Mouse (Mus musculus) lung, adult 10 weeks (tissue): Measurements from ENCODE around the gene Samd4b. TPM values are rescaled to one million over a fixed set of nuclear protein-coding genes. Genes with fewer than 3 reads are reported as not detected.

Experiments used
- polyA plus RNA-seq: library from polyadenylated mRNA; stranded (reverse); fragments of 350-450 nt; fragmentation: Illumina TruSeq; extraction: RNeasy Lipid Tissue Mini Kit (QIAGEN cat#74804); gene quantifications from one replicate; pipeline ENCODE4 v1.2.3, GENCODE M21; 2014; ENCODE audit warnings: low read depth, low replicate concordance; ENCODE audit not compliant: insufficient read depth

Samd4b gene
- 12.4 TPM for polyA plus RNA-seq

GRCm38 (mm10) chr7:28597642-28598446 lies at the start of gene Samd4b, which contains the start of gene Pak4:
TSS of gene Samd4b (minus strand) at chr7:28598144.
TSS of gene Pak4 (minus strand) at chr7:28598185.

GRCm38 (mm10) chr7:28631073-28631472 lies 33.1 kb upstream of the Samd4b start, which contains the start of gene Acp7:
TSS of gene Acp7 (minus strand) at chr7:28631332.

DNA sequence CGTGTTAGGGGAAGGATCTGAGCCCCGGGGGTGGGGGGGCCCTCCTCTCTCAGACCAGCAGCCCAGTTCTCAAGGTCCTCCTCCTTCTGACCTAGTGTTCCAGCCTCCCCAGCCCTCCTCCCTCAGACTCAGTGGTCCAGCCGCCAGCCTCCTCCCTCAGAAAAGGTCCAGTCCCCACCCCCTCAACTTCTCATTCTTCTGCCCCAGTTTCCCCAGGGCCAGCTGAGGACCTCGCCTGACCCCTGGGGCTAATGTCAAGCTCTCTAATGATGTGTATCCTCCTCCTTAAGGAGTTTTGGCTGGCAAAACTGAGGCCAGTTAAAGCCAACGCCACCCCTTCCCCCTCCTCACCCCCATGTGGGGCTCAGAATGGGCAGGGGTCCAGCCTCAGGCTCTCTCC lies 50.8 kb downstream of the Samd4b start, which contains the start of gene Nccrp1:
TSS of gene Nccrp1 (minus strand) at position 101 of the 400 bp plus-strand sequence.

DNA sequence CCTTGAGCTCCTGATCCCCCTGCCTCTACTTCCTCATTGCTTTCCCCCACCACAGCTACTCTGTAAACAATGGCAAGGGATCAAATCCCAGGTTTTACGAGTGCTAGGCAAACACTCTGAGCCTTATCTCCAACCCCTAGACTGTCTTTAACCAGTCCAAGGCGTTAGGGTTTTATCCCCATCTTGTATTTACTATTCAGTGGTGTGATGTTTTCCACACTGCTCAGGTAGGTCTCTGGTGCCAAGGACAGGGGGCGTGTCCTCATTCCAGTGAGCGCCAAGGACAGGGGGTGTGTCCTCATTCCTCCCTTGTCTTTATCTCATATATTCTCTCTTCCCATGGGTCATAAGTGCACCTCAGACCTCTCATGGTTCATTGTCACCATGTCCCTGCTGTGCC lies 57.4 kb downstream of the Samd4b start, which contains the start of gene Sycn:
TSS of gene Sycn (plus strand) at position 360 of the 400 bp plus-strand sequence.

GRCm38 (mm10) chr7:28522536-28522935 lies 75.4 kb downstream of the Samd4b start, which contains the start of gene Ifnl3:
TSS of gene Ifnl3 (plus strand) at chr7:28522836.

GRCm38 (mm10) chr7:28510405-28510974 lies 87.5 kb downstream of the Samd4b start, which contains the start of gene Ifnl2:
TSS of gene Ifnl2 (minus strand) at chr7:28510455.

DNA sequence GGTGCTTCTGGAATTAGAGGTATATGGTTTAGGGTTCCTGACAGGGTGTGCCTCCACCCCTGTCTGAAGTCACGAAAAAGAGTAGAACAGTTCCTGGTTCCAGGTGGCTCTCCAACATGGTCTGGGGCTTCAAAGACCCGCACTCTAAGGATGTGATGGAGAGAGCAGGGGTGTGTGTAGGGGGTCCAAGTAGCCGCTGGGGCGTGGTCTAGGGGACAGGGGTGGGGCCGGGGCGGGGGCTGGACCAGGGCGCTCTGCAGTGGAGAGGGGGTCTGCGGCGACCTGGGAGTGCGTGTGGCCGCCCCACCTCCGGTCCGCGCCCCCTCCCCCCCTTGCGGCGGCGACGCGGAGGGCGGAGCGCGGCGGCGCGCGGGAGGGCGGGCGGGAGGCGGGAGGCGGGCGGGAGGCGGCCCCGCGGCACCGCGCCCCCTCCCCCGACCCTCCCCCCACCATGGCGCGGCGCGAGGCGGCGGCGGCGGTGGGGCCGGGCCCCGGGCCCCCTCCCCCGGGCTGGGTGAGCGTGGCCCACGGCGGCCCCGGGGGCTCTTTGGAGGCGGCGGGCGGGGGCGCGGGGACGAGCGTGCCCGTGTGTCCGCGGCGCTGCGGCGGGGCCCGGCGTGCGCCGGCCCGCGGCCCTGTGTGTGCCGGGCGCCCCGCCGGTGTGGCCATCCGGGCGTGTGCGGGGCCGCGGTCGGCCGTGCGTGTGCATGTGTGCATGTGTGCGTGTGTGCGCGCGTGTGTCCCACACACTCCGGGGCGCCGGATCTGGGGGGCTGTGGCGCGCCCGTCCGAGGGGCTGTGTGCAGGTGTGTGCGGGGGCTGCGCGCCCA lies 146.2 kb downstream of the Samd4b start, which contains the start of gene Lrfn1:
TSS of gene Lrfn1 (plus strand) at position 450 of the 830 bp plus-strand sequence.

GRCm38 (mm10) chr7:28436932-28437570 lies 160.9 kb downstream of the Samd4b start, which contains the start of gene Gmfg:
TSS of gene Gmfg (plus strand) at chr7:28437447.

DNA sequence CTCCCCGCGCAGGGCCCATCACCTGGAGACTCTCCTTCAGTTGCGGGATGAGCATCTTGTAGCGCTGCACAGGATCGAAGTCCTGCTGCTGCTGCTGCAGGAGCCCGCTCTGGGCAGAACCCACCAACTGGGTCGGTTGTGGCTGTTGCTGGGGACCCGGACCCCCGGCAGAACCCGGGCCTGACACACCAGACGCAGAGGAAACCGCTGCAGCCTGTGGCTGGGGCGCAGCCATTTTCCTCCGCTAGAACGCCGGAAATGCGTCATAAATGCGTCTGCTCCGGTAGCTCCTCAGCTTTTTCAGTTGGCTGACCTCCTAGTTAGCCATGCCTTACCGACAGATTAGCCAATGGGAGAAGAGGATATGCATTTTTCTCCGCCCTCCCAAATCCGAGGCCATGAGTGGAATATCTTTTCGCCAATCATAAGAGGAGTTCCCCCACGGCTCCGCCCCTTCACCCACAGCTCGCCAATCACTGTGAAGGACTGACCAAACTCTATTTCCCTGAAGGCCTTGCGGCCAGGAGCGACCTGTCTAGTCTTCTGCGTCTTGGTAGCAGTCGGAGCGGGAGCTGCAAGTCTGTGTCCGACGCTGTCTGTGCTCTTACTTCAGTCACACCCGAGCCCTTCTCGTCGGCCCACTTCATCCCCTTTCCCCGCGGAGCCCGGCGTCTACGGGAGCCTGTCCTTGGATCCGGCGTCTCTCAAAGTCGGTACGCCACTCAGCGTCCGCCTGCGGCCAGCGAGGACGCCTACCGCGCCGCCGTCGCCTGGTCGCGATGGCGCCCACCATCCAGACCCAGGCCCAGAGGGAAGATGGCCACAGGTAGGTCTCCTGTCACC lies 205.3 kb downstream of the Samd4b start, which contains the start of the genes Med29 and Paf1:
TSS of gene Med29 (minus strand) at position 280 of the 843 bp plus-strand sequence.
TSS of gene Paf1 (plus strand) at position 523 of the 843 bp plus-strand sequence.

DNA sequence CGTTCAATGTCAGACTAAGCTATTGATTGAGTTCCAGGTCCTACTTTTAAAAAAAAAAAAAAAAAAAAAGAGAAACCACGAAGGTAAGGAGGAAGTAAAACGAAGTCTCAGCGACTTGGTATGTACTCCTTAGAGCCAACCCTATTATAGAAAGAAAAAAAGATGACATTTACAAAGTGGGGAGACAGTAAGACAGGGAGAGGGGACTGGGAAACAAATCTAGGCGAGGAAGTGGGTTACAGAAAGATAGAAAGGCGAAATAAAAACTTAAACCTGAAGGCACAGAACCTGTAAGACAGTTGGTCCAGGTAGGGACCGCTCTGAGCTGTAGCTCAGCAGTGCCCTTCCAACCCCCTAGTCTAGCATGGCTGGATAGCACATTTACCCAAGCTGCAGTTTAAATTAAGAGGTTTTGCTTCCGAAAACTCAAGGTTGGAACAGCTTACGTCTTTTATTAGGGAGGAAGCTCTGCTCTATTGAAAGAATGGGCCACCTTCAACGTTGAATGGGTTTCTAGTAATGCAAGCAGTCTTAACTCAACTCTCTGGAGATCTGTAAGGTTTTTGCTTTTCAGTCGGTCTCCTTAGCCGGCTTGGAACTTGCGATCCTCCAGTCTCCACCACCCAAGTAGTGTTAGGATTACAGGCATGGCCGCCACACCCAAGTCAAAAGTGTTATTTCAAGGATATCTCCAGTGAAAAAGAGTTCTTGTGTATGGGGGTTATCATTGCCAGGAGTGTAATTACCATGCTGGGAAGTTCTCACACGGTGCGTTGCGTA lies 217.5 kb downstream of the Samd4b start, which contains the start of gene Zfp36:
TSS of gene Zfp36 (minus strand) at position 17 of the 780 bp plus-strand sequence.

GRCm38 (mm10) chr7:28372251-28373108 lies 225.5 kb downstream of the Samd4b start, which contains the start of gene Plekhg2:
TSS of gene Plekhg2 (minus strand) at chr7:28372599.

GRCm38 (mm10) chr7:28350155-28350883 lies 247.6 kb downstream of the Samd4b start, which contains the start of gene Rps16:
TSS of gene Rps16 (plus strand) at chr7:28350652.

Other genes with a start within 250 kb of the Samd4b start
- gene Rps16, start 247.5 kb downstream of the Samd4b start, polyA plus RNA-seq: 1,955 TPM
- gene Plekhg2, start 225.5 kb downstream of the Samd4b start, polyA plus RNA-seq: 9.7 TPM
- 49.5 TPM for gene Zfp36, start 217.9 kb downstream of the Samd4b start, polyA plus RNA-seq
- 23.3 TPM for gene Med29, start 205.4 kb downstream of the Samd4b start, polyA plus RNA-seq
- gene Paf1, start 205.2 kb downstream of the Samd4b start, polyA plus RNA-seq: 56.4 TPM
- gene Gmfg, start 160.7 kb downstream of the Samd4b start, polyA plus RNA-seq: 140 TPM
- 0.81 TPM for gene Lrfn1, start 146.2 kb downstream of the Samd4b start, polyA plus RNA-seq
- gene Ifnl2, start 87.7 kb downstream of the Samd4b start, polyA plus RNA-seq: not detected
- not detected for gene Ifnl3, start 75.3 kb downstream of the Samd4b start, polyA plus RNA-seq
- gene Sycn, start 57.3 kb downstream of the Samd4b start, polyA plus RNA-seq: not detected
- 0.65 TPM for gene Nccrp1, start 50.9 kb downstream of the Samd4b start, polyA plus RNA-seq
- gene Pak4, start within 50 bp of the Samd4b start, polyA plus RNA-seq: 22.3 TPM
- not detected for gene Acp7, start 33.2 kb upstream of the Samd4b start, polyA plus RNA-seq
- 0.96 TPM for gene Fbxo27, start 94.7 kb upstream of the Samd4b start, polyA plus RNA-seq
- gene Fbxo17, start 118.7 kb upstream of the Samd4b start, polyA plus RNA-seq: 2.8 TPM
- gene Mrps12, start 143.7 kb upstream of the Samd4b start, polyA plus RNA-seq: 66.0 TPM
- gene Sars2, start 143.8 kb upstream of the Samd4b start, polyA plus RNA-seq: 3.8 TPM
- gene Ccer2, start 158.0 kb upstream of the Samd4b start, polyA plus RNA-seq: not detected
- gene Sirt2, start 168.6 kb upstream of the Samd4b start, polyA plus RNA-seq: 47.9 TPM
- gene Nfkbib, start 169.4 kb upstream of the Samd4b start, polyA plus RNA-seq: 29.6 TPM
- gene Rinl, start 190.8 kb upstream of the Samd4b start, polyA plus RNA-seq: 16.0 TPM
- gene Hnrnpl, start 210.4 kb upstream of the Samd4b start, polyA plus RNA-seq: 124 TPM
- 181 TPM for gene Ech1, start 227.1 kb upstream of the Samd4b start, polyA plus RNA-seq
- gene Lgals4, start 235.7 kb upstream of the Samd4b start, polyA plus RNA-seq: 7.3 TPM